Mouse (Mus musculus) hindbrain, embryonic 10.5 days (tissue): ENCODE data around the gene Msl1. TPM values are rescaled to one million over a fixed set of nuclear protein-coding genes. Genes with fewer than 3 reads are reported as not detected.
A peak's percentile ranks its signal among the peaks of the same experiment; 100 is the strongest.

Experiments used
- DNase-seq: peaks from one replicate; pipeline ENCODE4 v3.0.0-alpha.2; 2017; ENCODE audit warnings: low spot score
- H3K27ac ChIP-seq: fragments of 300-500 bp; sonication (generic); 2 replicates; pipeline ENCODE4 v1.5.1; 2016; ENCODE audit warnings: mild to moderate bottlenecking, moderate library complexity
- H3K27me3 ChIP-seq: fragments of 300-500 bp; sonication (generic); 2 replicates; pipeline ENCODE4 v1.6.1; 2016; ENCODE audit warnings: mild to moderate bottlenecking; ENCODE audit not compliant: poor library complexity, insufficient read depth, severe bottlenecking
- H3K36me3 ChIP-seq: fragments of 300-500 bp; sonication (generic); 2 replicates; pipeline ENCODE4 v1.6.1; 2016; ENCODE audit warnings: mild to moderate bottlenecking, moderate library complexity
- H3K4me1 ChIP-seq: fragments of 300-500 bp; sonication (generic); replicated peaks from 2 replicates; pipeline ENCODE4 v1.6.1; 2016; ENCODE audit warnings: mild to moderate bottlenecking
- H3K4me3 ChIP-seq: fragments of 300-500 bp; sonication (generic); 2 replicates; pipeline ENCODE4 v1.5.1; 2016; ENCODE audit warnings: mild to moderate bottlenecking, moderate library complexity
- H3K9me3 ChIP-seq: fragments of 300-500 bp; sonication (generic); 2 replicates; pipeline ENCODE4 v1.6.1; 2016; ENCODE audit warnings: mild to moderate bottlenecking, moderate library complexity
- WGBS: fragments of 180-500 bp; shearing (Covaris S2); methylation state at CpG from one replicate; pipeline ENCODE4 v1.1.7; 2016; 5-methylcytosine and 5-hydroxymethylcytosine counted together
- polyA plus RNA-seq: library from polyadenylated mRNA; unstranded; fragments of >200 nt; fragmentation: Nextera tagmentation; extraction: Ambion mirVana; gene quantifications from 2 replicates; pipeline ENCODE4 v1.2.1, GENCODE M21; 2016

Msl1 gene
- polyA plus RNA-seq, 1 experiment from 2014 or later: 25.2 TPM

- peak overlapping the region; percentile 43 for H3K4me3 ChIP-seq
- no peaks in the 10 kb centered on the region for H3K27me3 ChIP-seq
- no peaks in the 10 kb centered on the region for H3K9me3 ChIP-seq
- peak overlapping the region; percentile 84 for H3K27ac ChIP-seq
- DNase-seq: peak; percentile 46
- 19% methylated on average over 9 of the region's 9 CpGs for WGBS
- H3K36me3 ChIP-seq: peaks cover 73% of the 10 kb centered on the region
- H3K4me1 ChIP-seq: peaks cover 57% of the 10 kb centered on the region
Measured at GRCm38 (mm10) chr11:98767276-98767675, 28.0 kb upstream of the Msl1 start.

- H3K27me3 ChIP-seq: no peaks in the 10 kb centered on the region
- H3K4me1 ChIP-seq: peaks cover 60% of the 10 kb centered on the region
- H3K4me3 ChIP-seq: peak overlapping the region; percentile 43
- WGBS: 22% methylated on average over 4 of the region's 4 CpGs
- DNase-seq: no peak
- H3K9me3 ChIP-seq: no peaks in the 10 kb centered on the region
- H3K27ac ChIP-seq: peak overlapping the region; percentile 84
- H3K36me3 ChIP-seq: peaks cover 69% of the 10 kb centered on the region
Measured at GRCm38 (mm10) chr11:98767713-98768112, 27.6 kb upstream of the Msl1 start.

- WGBS: 27% methylated on average over 39 of the region's 39 CpGs
- no peak for DNase-seq
- no peaks in the 10 kb centered on the region for H3K27me3 ChIP-seq
- peak overlapping the region; percentile 84 for H3K27ac ChIP-seq
- H3K4me1 ChIP-seq: peaks cover 67% of the 10 kb centered on the region
- H3K36me3 ChIP-seq: peaks cover 63% of the 10 kb centered on the region
- H3K9me3 ChIP-seq: no peaks in the 10 kb centered on the region
- H3K4me3 ChIP-seq: peak overlapping the region; percentile 43
Measured at GRCm38 (mm10) chr11:98768127-98769006, 26.9 kb upstream of the Msl1 start.

GRCm38 (mm10) chr11:98769007-98769954, 26.0 kb upstream of the Msl1 start:
- peaks cover 53% of the 10 kb centered on the region for H3K36me3 ChIP-seq
- H3K9me3 ChIP-seq: no peaks in the 10 kb centered on the region
- H3K27me3 ChIP-seq: 0 out of 2 replicates have a peak, but pooled peaks cover under 1% of the 10 kb centered on the region
- H3K27ac ChIP-seq: 0 out of 2 replicates have a peak overlapping the region, but pooled peaks have one; percentile 84
- WGBS: 90% methylated on average over 25 of the region's 25 CpGs
- no peak for DNase-seq
- no peak overlapping the region for H3K4me3 ChIP-seq
- peaks cover 72% of the 10 kb centered on the region for H3K4me1 ChIP-seq

GRCm38 (mm10) chr11:98770096-98770975, 25.0 kb upstream of the Msl1 start:
- Histone ChIP-seq H3K36me3 (peaks cover 43% of the 10 kb centered on the region), H3K27me3 (peaks cover 7% of the 10 kb centered on the region; the same call in 1 of the 2 replicates), H3K4me1 (peaks cover 76% of the 10 kb centered on the region), H3K4me3 (no peak overlapping the region), H3K27ac (no peak overlapping the region), H3K9me3 (no peaks in the 10 kb centered on the region)
- DNase-seq: no peak
- WGBS: 94% methylated on average over 26 of the region's 26 CpGs

GRCm38 (mm10) chr11:98771131-98771530, 24.2 kb upstream of the Msl1 start:
- Histone ChIP-seq H3K9me3 (no peaks in the 10 kb centered on the region), H3K36me3 (peaks cover 35% of the 10 kb centered on the region), H3K27ac (no peak overlapping the region), H3K4me1 (peaks cover 76% of the 10 kb centered on the region), H3K27me3 (peaks cover 7% of the 10 kb centered on the region; the same call in 1 of the 2 replicates), H3K4me3 (no peak overlapping the region)
- WGBS: 94% methylated on average over 18 of the region's 18 CpGs
- DNase-seq: no peak

- 94% methylated on average over 11 of the region's 11 CpGs for WGBS
- no peak overlapping the region for H3K4me3 ChIP-seq
- peaks cover 7% of the 10 kb centered on the region; the same call in 1 of the 2 replicates for H3K27me3 ChIP-seq
- H3K27ac ChIP-seq: no peak overlapping the region
- H3K9me3 ChIP-seq: no peaks in the 10 kb centered on the region
- no peak for DNase-seq
- peaks cover 76% of the 10 kb centered on the region for H3K4me1 ChIP-seq
- peaks cover 29% of the 10 kb centered on the region for H3K36me3 ChIP-seq
Measured at GRCm38 (mm10) chr11:98771844-98772525, 23.3 kb upstream of the Msl1 start.

- Histone ChIP-seq H3K4me3 (no peak overlapping the region), H3K9me3 (no peaks in the 10 kb centered on the region), H3K4me1 (peaks cover 76% of the 10 kb centered on the region), H3K36me3 (peaks cover 29% of the 10 kb centered on the region), H3K27me3 (peaks cover 7% of the 10 kb centered on the region; the same call in 1 of the 2 replicates), H3K27ac (no peak overlapping the region)
- DNase-seq: no peak
- WGBS: 83% methylated on average over 8 of the region's 8 CpGs
Measured at GRCm38 (mm10) chr11:98772667-98773171, 22.6 kb upstream of the Msl1 start.

GRCm38 (mm10) chr11:98773635-98774295, 21.6 kb upstream of the Msl1 start:
- peak overlapping the region; percentile 72 for H3K27ac ChIP-seq
- peaks cover 25% of the 10 kb centered on the region for H3K36me3 ChIP-seq
- peaks cover 70% of the 10 kb centered on the region for H3K4me1 ChIP-seq
- WGBS: under 1% methylated on average over 37 of the region's 37 CpGs
- peaks cover 7% of the 10 kb centered on the region; the same call in 1 of the 2 replicates for H3K27me3 ChIP-seq
- no peaks in the 10 kb centered on the region for H3K9me3 ChIP-seq
- H3K4me3 ChIP-seq: peak overlapping the region; percentile 53
- DNase-seq: peak; percentile 94

GRCm38 (mm10) chr11:98774582-98775347, 20.6 kb upstream of the Msl1 start, which contains the start of gene Nr1d1:
Gene Nr1d1, minus strand, starts transcription at chr11:98775333.
- Histone ChIP-seq H3K4me3 (peak within 1 kb of the TSS; percentile 53), H3K27me3 (peaks cover 7% of the 10 kb centered on the region; the same call in 1 of the 2 replicates), H3K36me3 (peaks cover 15% of the 10 kb centered on the region), H3K27ac (peak within 1 kb of the TSS; percentile 84), H3K4me1 (peaks cover 64% of the 10 kb centered on the region), H3K9me3 (no peaks in the 10 kb centered on the region)
- no peak for DNase-seq
- WGBS: 1% methylated on average over 22 of the region's 22 CpGs
